Mouse (Mus musculus) CD4-positive, CD25-positive, alpha-beta regulatory T cell, adult 4 months (primary cell): ENCODE measurements at regions not wholly inside any gene's neighbourhood (a gene's known extent, or its start where the extent isn't known, plus 50 kb on each side); places are given as distances from the start of the nearest gene placed in this dataset.
"Not testable (repeated sequence)": the region's sequence is repeated elsewhere in the genome, so short reads cannot be mapped to it uniquely, and the experiment has no call there.

Experiments used
- ATAC-seq: one replicate; pipeline ENCODE4 v1.8.0; 2017

DNA sequence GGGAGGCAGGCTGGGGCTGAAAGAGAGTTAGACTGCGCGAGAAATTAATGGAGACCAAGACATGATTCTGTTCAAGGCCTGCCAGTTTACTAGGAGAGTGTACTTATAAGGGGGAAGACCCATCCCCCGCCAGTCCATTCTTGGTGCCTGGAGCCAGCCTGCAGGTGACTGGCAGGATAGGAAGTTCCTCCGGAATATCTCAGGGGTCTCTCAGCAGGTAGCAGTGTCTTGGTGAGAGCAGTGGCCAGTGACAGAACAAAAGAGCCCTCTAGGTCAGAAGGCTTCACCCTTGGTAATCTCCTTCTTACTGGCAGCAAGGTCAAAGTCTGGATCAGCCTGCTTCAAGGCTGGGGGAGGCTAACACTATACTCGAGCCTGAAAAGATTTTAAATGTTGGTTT is 83.7 kb upstream of the Zfp804b start:
- ATAC-seq, result no peak

DNA sequence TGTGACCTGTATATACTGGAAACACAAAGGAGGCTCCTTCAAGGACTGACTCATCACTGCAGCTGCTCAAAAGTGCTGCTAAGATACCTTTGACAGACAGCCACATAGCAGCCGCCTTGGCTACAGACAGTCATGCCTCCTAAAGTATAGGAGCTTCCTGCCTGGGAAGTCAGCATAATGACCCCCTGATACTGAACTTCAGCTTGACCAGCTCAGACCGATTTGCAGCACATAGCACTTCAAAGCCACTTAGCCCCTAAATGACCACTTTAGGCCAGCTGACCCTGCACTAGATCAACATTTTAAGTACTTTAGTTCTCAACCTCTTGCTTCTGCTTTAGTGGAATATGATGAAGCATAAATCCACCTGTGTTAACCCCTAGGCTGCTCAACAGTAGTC is 91.9 kb upstream of the Zfp804b start:
- no peak for ATAC-seq

DNA sequence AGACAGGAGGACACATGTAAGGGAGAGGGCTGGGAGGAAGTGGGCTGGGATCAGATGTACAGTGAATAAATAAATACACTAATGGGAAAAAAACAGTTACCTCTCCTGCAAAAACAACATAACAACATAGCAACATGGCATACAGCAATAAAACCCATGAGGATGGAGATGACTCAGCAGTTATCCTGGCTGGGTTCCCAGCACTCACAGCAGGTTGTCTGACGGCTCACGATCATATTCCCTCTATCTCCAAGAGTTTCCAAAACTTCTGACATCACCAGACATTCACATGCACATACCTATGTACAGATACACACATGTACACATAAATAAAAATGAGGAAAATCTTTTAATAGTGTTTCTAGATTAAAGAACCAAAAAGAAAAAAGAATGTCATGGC is 103.4 kb upstream of the Zfp804b start:
- ATAC-seq, result no peak

DNA sequence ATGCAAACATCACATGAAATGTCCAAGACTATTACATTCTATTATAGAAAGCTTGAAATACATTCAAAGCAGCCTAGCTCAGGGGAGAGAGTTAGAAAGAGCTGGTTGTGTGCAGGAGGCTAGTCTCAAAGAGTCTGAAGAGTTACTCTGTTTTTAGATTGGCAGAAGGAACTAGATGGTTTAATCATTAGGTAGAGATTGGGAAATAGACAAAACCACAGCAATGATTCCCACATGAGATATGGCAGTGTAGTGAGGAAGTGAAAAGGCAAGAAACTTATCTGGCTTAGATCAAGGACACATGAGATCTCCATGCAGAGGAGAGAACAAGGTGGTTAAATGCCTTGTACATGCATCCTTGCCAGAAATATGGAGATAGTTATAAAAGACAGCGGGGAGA is 110.3 kb upstream of the Zfp804b start:
- ATAC-seq, result no peak

DNA sequence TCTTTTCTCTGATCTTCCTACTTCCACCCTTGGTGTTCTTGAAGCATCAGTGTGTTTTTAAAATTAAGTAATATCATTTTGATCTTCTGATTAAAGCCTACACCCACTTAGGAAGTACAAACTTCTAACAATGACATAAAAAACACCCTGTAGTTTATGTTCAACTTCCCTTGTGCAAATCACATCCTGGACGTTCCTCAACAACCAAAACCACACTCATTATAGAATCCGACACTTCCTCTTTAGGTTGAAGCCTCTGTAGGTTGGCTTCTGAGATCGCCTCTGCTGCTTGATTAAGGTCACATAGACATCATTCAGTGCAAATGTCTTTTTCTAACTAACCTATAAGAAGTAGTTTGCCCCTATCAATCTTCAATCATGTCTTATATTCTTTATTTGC is 112.5 kb upstream of the Zfp804b start:
- ATAC-seq, result no peak

DNA sequence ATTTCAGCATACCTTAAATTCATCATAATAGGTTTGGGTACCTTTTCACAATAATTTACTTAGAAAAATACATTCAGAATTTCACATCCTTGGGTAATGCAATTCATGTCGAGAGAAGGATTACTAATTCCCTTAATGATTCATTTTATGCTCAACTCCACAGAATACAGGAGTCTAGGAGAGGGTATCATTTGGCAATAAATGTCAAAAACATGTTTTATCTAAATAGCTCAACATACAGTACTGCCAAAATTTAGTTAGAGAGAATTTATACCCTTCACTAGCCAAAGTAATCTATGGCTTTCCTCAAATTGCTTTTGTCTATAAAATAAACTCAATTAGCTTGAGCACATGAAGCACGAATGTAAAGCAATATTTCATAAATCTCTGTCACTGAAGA is 144.6 kb upstream of the Zfp804b start:
- no peak for ATAC-seq

DNA sequence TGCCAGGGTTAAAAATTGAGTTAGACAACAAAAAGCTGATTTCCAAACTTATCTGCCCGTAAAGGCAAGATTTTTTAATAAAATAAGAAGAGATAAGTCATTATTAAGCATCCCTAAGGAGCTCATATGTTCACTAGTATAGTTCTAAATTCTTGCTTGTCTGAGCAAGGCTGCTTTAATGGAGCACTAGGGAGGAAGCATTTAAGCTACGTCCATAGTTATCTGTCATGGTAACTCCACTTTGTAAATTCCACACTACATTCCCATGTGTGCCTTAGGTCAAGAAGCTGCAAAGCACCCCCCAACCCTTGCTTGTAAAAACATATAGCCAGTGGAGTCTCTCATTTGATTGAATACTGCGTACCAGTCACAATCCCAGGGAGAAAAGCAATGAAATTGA is 145.0 kb upstream of the Zfp804b start:
- ATAC-seq, result no peak

DNA sequence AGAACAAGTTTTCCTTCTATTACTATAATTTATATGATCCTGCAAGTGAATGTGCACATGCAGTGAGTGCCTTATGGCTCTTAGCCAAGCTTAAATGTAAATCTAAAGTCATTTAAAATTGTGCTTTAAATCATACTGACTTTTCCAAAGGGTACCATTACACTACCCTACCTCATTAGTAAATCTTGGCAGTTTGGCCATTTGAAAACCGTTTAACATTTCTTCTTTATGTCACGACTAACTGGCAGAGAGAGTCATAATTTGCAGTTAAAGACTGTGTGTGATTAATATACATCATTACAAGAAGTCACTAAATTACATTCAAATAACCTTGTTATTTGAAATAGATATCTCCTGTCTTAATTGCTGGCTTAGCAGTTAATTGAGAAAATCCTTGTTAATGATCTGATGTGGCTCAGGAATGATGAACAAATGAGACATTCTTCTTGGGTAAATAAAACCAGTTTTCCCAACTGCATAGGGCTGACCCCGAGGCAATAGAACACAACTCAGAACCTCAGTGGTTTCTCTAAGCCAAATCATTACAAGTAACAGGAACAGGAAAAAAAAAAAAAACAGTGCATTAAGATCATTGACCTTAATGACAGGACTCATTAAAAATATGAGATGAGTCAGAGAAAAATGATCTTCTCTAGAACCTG is 173.1 kb upstream of the Zfp804b start:
- ATAC-seq, result no peak

DNA sequence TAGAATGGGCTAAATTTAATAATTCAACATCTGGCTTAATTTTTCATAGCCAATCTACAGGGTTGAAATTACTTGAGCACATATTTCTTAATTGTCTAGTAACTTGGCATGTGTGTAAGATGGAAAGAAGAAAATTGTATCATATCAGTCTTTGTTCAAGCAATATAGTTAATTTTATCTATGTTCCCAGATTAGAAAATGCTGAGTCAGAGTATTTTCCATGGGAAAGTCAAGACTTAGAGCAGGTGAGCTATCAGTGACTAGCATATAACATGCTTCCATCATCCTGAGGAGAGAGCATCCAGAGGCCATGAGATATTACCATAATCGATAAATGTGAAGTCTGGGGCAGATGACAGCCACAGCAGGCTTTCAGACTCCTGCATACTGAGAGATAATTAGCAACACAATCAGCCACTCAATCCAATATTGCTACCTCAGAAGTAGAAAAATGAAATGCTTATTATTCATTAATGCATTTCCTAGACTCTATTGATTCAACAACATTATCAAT is 188.2 kb upstream of the Zfp804b start:
- ATAC-seq, result no peak

DNA sequence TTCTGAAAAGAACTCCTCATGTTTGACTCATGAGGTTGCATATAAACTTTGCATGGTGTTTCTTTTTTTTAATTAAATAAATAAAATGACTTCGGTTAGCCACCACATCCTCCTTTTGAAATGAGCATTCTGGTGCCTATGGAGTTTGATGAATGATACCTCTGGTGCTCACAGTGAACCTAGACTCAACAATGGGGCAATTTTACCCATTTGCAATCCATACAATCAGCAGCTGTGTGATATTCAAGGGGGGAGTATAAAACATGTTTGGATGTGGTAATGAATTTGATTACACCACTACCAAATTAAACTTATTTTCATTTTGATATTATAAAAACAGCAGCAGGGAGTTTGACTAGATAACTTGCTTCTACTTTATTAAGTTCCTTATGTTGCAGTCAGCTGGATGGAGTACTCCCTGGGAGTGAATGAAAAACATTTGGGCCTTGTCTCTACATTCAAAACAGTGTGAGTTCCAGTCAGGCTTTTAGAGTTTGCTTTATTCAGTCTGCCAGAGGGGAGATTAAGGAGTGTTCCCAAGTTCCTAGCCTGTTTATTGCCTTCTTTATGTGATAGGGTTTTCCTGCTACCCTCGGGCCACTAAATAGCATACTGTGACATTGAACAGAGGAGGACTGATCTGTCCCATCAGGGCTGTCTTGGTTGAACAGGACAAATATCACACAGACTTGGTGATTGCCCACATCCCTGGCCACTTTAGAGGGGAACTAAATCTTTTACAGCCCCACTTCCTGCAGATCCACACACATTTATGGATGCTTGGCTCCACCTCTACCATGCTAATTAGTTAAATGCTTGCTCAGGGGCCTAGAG is 195.5 kb upstream of the Zfp804b start:
- no peak for ATAC-seq

DNA sequence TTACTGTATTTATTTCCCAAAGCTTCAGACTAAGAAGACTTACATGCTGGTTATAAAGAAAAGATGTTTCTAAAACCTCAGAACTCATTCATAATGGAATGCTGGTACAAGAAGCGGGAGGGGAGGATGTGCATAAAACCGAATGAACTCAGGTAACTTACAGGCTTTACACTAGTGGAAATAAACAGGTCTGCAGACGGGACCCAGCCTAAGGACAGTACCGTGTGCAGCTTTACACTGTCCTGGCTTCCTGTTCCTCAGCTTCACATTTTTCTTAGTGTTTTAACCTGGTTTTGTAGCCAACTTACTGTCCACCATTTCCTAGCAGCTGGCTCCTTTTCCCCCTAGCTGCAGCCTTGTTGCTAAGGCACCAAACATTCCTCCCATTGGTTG is 196.1 kb upstream of the Zfp804b start:
- no peak for ATAC-seq

DNA sequence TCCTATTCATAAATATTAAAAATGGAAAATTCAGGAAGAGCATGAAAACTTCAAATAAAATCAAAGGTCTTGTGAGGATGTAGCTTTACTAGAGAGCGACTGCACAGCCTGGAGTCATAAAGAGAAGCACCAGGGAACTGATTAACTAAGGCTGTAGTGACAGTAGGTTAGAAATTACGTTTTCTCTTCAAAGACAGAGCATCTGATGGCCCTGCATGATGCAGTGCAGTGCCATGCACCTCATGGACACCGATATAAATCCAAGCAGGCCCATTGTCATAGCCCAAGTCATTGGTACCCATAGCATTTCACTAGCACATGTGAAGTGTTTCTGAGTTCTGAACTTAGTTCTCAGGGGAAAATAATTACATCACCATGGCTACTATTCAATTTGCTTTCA is 199.3 kb upstream of the Zfp804b start:
- no peak for ATAC-seq

DNA sequence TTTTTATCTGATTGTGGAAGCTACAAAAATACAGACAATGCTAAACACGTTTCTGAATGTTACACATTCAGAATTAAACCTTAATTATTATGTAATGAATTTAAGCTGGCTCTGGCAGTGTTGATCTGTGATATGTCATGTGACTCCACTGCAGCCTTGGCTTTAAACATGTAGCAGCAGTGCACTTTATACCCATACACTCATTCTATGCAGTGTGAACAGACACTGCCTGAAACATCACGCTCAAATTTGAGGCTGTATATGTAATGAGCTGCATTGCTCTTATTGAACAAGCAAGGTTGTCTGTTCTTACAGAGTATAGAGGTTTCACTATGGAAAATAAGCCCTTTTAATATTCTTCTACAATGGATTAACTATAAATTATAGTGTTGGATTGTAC is 235.9 kb upstream of the Zfp804b start:
- ATAC-seq, result no peak

DNA sequence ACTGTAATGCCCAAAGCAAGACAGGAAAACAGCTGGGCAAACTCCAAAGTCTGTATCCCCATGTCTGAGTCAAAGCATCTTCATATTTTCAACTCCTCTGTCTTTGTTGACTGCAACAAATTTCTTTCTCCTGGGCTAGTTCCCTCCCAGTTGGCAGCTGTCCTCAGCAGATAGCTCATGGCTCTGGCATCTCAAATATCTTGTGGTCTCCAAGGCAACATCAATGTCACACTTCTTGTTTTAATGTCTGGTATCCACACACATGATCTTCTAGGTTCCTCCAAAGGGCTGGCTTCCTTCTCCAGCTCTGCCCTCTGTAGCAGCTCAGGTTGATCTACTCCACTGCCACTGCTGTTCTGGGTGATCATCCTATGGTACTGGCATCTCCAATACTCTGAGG is 242.0 kb upstream of the Zfp804b start:
- no peak for ATAC-seq

DNA sequence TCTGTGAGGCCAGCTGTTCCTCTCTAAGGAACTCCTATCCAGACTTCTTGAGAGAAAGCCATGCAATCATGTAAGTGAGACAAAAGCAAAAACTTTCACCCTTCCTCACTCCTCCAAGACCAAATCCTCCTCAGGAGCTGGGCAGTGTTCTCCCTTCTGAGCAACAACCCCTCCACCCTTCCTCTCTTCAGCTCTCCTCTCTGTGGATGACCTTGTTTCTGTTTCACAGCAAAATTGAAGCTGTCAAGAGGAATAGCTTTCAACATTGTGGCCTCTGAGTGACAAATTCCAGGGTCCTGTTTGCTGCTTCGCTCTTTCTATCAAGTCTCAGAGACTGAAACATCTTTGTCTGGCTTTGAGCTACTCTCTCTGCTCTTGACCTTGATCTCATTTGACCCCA is 255.9 kb upstream of the Zfp804b start:
- ATAC-seq, result no peak

DNA sequence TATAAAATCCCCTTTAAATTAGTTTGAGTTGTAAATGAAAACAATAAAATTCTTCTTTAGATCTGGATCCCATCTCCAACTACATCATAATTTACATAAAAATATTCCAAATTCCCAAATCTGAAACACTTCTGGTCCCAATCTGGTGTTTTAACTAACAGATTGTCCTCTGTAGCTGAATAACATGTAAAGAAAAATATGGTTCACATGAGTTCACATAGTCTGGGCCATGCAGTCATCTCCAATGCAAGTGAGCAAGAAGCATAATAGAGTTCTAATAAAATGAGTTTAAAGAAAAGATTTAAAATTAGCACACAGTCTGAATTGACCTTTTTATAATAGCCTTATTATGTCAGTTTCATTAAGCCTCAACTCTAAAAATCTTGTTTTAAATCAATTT is 263.0 kb upstream of the Zfp804b start:
- ATAC-seq, result no peak

DNA sequence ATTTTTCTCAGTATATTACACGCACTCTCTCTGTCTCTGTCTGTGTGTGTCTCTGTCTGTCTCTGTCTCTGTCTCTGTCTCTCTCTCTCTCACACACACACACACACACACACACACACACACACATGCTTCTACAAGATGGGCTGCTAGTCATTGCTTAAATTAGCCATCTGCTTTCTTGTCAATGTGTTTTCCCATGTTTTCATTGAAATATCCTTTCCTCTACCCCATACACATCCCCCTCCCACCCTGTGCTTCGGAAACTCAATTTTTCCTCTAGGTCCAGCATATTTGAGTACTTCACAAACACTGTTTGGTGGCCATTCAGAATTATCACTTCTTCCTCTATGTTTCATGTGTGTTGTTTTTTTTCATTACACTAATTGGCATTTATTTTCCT is 263.4 kb upstream of the Zfp804b start:
- ATAC-seq, result no peak

DNA sequence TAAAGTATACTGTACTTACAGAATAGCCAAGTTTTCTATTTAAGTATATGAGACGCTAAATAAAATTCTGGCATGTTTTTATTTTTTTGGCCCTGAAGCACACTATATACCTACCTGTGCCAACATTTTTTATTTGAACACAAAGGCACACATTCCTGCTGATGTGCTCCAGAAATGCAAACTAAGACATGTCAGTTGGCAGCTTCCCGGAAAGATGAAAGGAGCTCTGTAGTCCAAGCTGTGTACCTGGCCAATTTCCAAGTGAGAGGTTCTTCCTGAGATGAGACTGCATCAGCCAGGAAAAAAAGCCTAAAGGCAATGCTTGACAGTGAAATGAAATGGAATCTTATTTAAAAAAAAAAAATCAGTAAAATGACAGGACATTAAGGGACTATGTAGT is 305.0 kb upstream of the Steap4 start:
- ATAC-seq, result no peak

DNA sequence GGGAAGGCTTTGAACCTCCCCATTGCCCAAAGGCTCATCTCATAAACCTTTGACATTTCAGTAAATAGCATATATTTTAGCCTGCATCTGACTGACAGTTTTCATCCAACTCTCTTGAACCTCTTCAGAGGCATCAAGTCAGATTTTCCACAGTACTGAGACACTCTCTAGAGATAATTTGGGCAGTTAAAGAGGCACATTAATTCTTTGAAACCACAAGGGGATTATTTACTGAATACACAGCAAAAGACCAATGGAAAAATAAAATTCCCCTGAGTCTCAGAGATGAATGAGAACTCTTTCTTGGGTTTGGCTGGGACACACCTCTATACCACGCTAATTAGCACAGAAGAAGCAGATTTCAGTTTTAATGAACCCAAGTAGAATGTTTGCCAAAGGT is 258.5 kb upstream of the Steap4 start:
- no peak for ATAC-seq

DNA sequence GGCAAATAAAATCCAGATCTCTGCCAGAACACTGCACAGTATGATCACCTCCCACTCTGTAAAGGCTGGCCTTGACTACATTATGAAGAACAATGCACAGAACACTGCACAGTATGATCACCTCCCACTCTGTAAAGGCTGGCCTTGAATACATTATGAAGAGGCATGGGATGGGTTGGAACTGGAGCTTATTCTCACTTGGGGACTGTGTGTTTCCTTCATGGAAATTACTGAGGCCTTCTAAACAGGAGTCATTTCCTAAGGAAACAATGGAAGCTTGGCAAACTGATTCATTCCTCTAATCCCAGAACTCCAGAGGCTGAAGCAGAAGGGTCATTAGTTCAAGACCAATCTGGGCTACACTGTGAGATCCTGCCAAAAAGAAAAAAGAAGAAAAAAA is 240.7 kb upstream of the Steap4 start:
- no peak for ATAC-seq

DNA sequence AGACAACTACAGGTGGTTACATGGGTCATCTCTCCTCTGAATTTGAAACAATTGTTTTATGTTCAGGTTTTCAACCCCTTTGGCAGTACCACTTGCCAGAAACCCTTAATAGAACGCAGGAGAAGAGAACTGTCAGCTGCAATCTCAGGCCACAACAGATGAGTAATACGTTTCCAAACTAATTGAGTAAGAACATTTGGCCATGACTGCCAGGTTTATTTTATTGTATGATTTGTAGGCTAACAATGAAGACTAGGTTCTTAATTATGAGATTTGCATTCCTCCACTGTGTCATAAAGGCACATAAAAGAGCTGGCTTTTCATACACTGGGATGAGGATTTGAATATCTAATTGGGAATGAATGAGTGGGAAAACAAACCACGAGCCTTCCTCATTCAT is 240.2 kb upstream of the Steap4 start:
- ATAC-seq, result no peak

DNA sequence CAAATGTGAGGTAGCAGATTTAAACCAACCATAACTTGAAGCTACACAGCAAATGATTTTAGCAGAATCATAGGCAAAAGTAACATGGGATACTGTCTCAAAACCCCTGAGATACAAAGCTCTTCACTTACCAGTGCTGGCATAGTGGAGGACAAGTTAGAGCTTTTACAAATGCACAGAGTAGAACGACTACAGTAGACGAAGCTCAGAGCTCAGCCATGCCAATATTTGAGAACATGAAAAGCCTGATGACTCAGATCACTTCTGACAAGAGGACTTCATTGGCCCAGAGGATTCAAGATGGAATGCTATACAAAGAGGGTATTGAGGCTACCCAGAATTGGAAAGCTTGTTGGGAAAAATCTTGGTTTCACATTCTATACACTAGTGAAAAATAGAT is 239.6 kb upstream of the Steap4 start:
- ATAC-seq, result no peak

DNA sequence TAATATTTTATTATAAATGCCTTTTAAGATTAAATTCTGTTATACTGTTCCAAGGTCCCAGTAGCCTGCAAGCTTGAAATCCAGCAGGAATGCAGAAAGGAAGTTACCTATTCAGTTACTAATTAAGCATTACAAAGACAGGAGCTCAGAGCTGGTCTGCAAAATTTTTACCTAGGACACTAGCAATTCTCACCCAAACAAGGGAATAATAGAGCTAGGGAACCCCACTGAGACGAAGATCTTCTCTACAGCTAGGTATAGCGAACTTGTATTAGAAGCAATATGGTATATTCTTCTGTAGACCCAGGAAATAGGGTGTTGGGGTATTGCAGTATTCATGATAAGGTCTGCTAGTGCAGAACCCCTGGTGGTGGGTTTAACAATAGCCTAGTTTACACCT is 227.7 kb upstream of the Steap4 start:
- not testable (repeated sequence) for ATAC-seq

DNA sequence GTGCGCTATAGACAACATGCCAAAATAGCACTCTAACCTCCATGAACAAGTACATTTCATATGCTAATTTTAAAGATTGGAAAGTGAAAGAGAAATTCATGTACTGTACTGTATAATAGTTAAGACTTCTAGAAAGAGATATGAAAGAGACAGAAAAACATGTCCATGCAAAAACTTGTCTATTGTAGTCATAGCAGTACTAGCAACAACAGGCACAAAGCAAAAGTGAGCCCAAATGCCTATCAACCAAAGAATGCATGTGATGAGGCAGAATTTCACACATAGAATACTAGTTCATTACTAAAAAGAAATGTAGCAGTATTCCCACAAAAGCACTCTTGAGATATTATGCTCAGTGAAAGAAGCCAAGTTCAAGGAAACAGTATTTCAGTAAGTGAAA is 180.4 kb upstream of the Steap4 start:
- no peak for ATAC-seq

DNA sequence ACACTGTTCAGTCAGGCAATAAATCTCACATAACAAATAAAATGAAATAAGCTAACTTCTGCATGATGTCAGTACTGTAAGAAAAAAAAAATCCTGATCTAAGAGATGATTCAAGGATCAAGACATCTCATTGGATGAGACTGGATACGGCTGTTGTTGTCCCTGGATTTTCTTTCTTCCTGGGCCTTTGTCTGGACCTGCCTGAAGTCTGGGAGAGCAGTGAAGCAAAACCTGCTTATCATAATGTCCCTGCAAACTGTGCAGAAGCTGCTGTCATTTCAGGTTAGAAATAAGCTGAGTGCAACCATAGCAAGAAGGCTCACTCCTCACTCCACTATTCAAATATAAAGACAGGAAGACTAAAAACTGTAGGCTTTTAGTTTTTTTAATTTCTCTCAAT is 178.0 kb upstream of the Steap4 start:
- no peak for ATAC-seq
